Mouse (Mus musculus) frontal cortex, postnatal 25 days (tissue): ENCODE measurements at regions not wholly inside any gene's neighbourhood (a gene's known extent, or its start where the extent isn't known, plus 50 kb on each side); places are given as distances from the start of the nearest gene placed in this dataset.
A peak's percentile ranks its signal among the peaks of the same experiment; 100 is the strongest.

Experiments
- DNase-seq, 2 experiments: peaks; one replicate each; pipeline ENCODE4 v3.0.0; 2022; ENCODE audit warnings: low spot score in 2 of 2

- peak; percentile 25 to 28 for DNase-seq
These were observed 1944.6 kb upstream of the Lrrc6 start for GRCm38 (mm10) chr15:68445341-68445740.

- no peak for DNase-seq
These were observed 1939.9 kb upstream of the Lrrc6 start for GRCm38 (mm10) chr15:68440636-68441035.

- DNase-seq = no peak
These were observed 1935.3 kb upstream of the Lrrc6 start for GRCm38 (mm10) chr15:68435961-68436360.

- no peak for DNase-seq
These were observed 1930.5 kb upstream of the Lrrc6 start for GRCm38 (mm10) chr15:68431251-68431650.

- no peak for DNase-seq
These were observed 1929.8 kb upstream of the Lrrc6 start for GRCm38 (mm10) chr15:68430486-68430885.

GRCm38 (mm10) chr15:68428444-68429228 lies 1927.9 kb upstream of the Lrrc6 start:
- peak; percentile 23 to 73 for DNase-seq

- DNase-seq = no peak
These were observed 1916.4 kb upstream of the Lrrc6 start for GRCm38 (mm10) chr15:68417142-68417541.

- DNase-seq = peak in 1 of 2 experiments; percentile 37
These were observed 1914.8 kb upstream of the Lrrc6 start for GRCm38 (mm10) chr15:68415401-68415925.

- DNase-seq = no peak
These were observed 1913.3 kb upstream of the Lrrc6 start for GRCm38 (mm10) chr15:68414047-68414446.

- DNase-seq = no peak
These were observed 1912.0 kb upstream of the Lrrc6 start for GRCm38 (mm10) chr15:68412697-68413096.

- DNase-seq = no peak
These were observed 1911.4 kb upstream of the Lrrc6 start for GRCm38 (mm10) chr15:68412156-68412555.

- DNase-seq = no peak
These were observed 1902.9 kb upstream of the Lrrc6 start for GRCm38 (mm10) chr15:68403554-68404070.

- no peak for DNase-seq
These were observed 1901.0 kb upstream of the Lrrc6 start for GRCm38 (mm10) chr15:68401726-68402125.

- DNase-seq = no peak
These were observed 1900.3 kb upstream of the Lrrc6 start for GRCm38 (mm10) chr15:68401006-68401405.

- DNase-seq = no peak
These were observed 1895.9 kb upstream of the Lrrc6 start for GRCm38 (mm10) chr15:68396566-68396965.

GRCm38 (mm10) chr15:68394749-68395148 lies 1894.0 kb upstream of the Lrrc6 start:
- peak in 1 of 2 experiments; percentile 9 for DNase-seq

GRCm38 (mm10) chr15:68394157-68394556 lies 1893.4 kb upstream of the Lrrc6 start:
- DNase-seq = no peak

- no peak for DNase-seq
These were observed 1891.0 kb upstream of the Lrrc6 start for GRCm38 (mm10) chr15:68391737-68392136.

GRCm38 (mm10) chr15:68389855-68390254 lies 1889.1 kb upstream of the Lrrc6 start:
- DNase-seq = no peak

- no peak for DNase-seq
These were observed 1886.8 kb upstream of the Lrrc6 start for GRCm38 (mm10) chr15:68387349-68388065.

- no peak for DNase-seq
These were observed 1884.0 kb upstream of the Lrrc6 start for GRCm38 (mm10) chr15:68384571-68385335.

- no peak for DNase-seq
These were observed 1874.5 kb upstream of the Lrrc6 start for GRCm38 (mm10) chr15:68375166-68375565.
